Mouse (Mus musculus) bone marrow, adult 2 months (tissue): ENCODE measurements around the gene Trpm4.

Experiments
- CTCF ChIP-seq: fragments of 200-500 bp; IDR thresholded peaks from 2 replicates; pipeline ENCODE4 v1.5.1; 2011; ENCODE audit warnings: low read length, control low read depth; ENCODE audit not compliant: control insufficient read depth, insufficient read depth
- POLR2A ChIP-seq: fragments of 200-500 bp; IDR thresholded peaks from 2 replicates; pipeline ENCODE4 v1.6.1; 2011; ENCODE audit warnings: low read depth, mild to moderate bottlenecking, control low read depth, low read length, borderline replicate concordance; ENCODE audit not compliant: control insufficient read depth

GRCm38 (mm10) chr7:45308551-45309240, 24.9 kb downstream of the Trpm4 start:
- no peak for TF ChIP-seq POLR2A
- no peak for TF ChIP-seq CTCF
